Mouse (Mus musculus) frontal cortex, postnatal 36 days (tissue): ENCODE measurements at regions not wholly inside any gene's neighbourhood (a gene's known extent, or its start where the extent isn't known, plus 50 kb on each side); places are given as distances from the start of the nearest gene placed in this dataset.
"Not testable (repeated sequence)": the region's sequence is repeated elsewhere in the genome, so short reads cannot be mapped to it uniquely, and the experiment has no call there.

Experiments
- DNase-seq, 2 experiments: peaks; one replicate each; pipeline ENCODE4 v3.0.0; 2022; ENCODE audit warnings: low spot score in 2 of 2

- DNase-seq, result no peak
These were observed 284.0 kb downstream of the Rapgef2 start for GRCm38 (mm10) chr3:79002173-79002848.

DNA sequence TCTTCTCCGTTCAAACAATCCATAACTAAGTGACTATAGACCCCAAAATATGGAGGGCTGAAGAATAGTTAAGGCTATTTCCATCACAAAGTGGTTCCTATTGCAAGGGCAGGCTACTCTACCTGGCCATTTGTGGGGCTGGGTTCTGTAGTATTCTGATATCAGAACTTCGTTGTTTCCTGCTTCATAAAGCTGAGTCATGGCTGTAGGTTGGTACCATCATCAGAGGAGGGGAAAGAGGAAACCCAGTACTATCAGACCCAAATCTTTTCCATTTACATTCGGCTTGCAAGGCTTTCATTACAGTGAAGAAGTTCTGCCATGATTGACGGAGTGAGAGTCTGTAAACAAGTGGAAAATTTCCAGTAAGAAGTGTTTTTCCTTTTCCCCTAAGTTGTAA lies 284.6 kb downstream of the Rapgef2 start:
- no peak for DNase-seq

GRCm38 (mm10) chr3:79000293-79000692 lies 286.0 kb downstream of the Rapgef2 start:
- no peak for DNase-seq

- DNase-seq, result no peak
These were observed 286.5 kb downstream of the Rapgef2 start for GRCm38 (mm10) chr3:78999803-79000202.

DNA sequence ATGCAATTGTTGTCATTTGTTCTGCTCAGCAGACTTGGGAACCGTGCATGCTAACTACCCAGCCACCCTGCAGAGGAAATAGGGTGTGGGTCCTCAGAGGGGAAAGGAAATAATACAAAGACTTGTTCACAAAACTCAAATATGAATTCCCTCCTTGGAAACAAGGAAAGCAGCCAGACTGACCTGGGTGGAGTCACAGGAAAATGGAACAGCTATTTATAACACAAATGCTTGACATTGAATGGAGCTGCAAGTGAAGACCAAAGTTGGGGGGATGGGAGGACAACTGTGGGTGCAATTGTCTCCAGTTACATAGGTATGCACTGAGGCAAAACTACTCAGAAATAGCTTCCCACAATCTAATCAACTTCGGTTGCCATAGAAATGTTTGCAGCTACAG lies 298.2 kb downstream of the Rapgef2 start:
- no peak for DNase-seq

- no peak for DNase-seq
These were observed 299.6 kb downstream of the Rapgef2 start for GRCm38 (mm10) chr3:78986726-78987125.

DNA sequence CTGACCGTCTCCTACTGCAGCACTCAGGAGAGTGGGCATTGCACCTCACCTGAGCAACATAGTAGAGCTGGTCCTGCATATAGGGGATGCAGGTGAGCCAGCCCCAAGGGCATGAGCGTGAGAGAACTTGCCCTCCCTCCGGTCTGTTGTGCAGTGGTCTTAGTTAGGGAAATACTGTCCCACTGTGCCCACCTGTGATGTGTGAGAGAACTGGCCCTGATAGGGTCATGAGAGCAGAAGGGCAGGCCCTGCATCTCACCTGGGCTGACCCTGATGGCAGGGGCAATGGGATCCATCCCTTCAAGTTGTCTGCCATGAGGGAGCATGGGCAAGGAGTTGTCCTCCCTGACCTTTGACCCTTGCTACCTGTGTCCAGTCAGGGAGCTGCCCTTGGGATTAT lies 305.3 kb downstream of the Rapgef2 start:
- DNase-seq, result no peak

DNA sequence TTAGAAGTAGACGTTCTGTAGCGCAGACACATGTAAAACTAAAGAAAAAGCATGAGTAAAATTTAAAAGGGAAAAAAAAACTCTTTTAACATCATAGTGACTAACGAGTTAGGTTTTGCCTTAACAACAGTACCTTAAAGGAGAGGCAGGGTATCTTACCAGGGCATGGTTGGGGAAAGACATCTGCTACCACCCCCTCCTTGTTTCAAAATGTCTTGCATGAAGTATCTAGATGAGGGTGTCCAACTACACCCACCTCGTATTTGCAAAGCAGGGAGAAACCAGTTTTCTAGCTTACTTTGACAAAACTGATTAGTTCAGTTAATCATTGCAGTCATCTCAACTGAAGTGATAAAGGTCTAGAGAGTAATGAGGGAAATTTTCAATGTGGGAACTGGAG lies 307.5 kb downstream of the Rapgef2 start:
- DNase-seq, result peak in 1 of 2 experiments; percentile 19

DNA sequence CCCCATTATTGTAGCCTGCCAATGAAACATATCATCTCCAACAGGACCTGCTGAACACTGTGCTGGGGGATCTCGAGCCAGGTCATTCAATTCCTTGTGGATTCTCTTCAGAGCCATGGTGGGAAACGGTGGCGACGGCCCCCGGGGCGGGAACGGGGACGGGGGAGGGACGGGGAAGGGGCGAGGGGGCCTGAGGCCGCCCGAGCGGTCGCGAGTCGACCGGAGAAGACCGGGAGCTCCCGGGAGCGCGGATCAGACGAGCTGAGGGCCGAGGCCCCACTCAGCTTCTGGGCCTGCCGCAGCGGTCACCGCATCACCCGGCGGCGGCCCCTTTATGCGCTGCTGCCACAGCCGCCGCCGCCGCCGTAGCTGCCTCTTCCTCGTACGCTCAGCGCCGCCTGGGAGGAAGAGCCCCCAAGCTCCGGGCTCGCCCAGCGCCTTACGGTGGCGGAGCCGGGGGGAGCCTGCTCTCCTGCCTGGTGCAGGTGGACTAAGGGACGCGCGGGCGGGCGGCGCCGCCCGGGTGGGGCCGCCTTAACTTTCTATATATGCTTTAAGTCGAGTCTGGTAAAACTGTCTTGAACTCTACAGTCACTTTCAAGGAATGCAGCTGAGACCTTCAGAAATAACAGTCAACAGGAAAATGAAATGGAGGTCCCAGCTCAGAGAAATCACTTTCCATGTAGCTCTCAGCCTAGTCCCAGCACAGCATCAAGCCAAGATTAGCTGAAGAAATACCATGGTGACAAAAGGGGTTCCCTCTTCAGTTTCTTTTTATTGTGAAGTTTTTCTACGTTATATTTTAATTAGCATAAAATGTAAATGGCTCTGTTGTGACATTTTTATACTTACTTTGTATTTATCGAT lies 319.4 kb downstream of the Rapgef2 start:
- peak; percentile 11 to 18 for DNase-seq

GRCm38 (mm10) chr3:78964231-78964858 lies 322.0 kb downstream of the Rapgef2 start:
- DNase-seq, result no peak

DNA sequence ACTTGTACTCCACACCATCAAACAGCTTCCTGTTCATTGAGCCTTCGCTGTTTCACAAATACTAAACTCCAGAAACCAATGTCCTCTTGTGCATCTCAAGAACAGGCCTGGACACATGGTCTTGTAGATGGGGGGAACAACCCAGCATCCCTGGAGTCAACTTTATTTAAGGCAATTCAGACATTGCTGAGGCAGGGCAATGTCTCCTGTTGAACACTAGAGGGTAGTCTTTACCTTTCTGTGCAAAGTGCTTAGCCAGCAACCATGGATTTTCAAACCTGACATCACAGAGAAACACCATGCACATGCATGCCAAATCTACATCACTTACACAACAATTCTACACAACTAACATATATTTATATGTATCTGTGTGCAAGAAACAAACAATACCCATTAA lies 327.5 kb downstream of the Rapgef2 start:
- DNase-seq, result peak; percentile 25 to 64

DNA sequence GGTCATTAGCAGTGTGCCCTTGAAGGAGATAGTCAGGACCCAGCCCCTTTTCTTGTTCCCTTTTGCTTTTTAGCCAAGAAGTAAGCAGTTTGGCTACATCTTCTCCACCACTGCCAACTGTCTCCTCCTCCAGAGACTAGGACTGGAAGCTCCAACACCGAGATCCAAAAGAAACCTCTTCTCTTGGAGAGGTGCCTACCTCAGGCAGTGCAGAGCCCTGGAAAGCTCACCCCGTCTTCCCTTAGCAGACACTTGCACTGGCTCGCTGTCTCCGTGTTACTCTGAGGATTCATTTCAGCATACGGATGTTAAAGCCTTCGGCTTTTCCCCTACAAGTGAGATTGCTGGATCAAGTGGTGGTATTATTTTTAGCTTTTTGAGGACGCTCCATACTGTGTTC lies 331.0 kb downstream of the Rapgef2 start:
- no peak for DNase-seq

- not testable (repeated sequence) for DNase-seq
These were observed 336.9 kb downstream of the Rapgef2 start for GRCm38 (mm10) chr3:78949385-78949784.

DNA sequence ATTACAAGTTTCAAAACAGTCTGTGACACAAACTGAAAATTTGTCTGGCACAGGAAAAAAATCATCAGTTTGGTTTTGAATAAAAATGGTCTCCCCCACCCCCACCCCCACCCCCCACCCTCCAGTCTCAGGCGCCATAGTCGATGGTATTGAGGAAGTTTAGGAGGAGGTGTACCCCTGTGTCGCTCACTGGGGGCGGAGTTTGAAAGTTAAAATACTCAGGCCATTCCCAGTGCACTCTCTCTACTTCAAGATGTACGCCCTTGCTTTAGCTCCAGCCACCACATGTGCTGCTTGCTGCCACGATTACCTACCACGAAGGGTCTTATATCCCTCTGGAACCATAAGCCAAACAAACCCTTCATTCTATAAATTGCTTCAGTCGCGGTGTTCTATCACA lies 337.6 kb downstream of the Rapgef2 start:
- DNase-seq, result no peak

DNA sequence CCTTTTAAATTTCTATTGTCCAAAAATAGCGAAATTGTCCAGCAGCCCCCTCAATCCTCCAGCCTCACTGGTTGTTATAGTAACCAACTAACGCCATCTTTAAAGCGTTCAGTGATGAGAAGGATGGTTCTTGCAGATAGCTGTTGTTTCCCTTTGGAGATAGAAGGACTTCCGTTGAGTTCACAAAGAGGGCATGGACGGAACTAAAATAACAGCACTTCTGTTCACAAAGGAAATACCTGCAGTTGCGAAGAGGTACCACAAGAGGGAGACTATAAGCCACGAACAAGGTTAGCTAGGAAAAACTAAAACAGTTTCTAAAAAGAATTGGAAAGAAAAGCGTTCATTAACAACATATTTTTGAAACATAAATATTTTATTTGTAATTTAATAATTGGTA lies 338.1 kb downstream of the Rapgef2 start:
- peak; percentile 55 to 81 for DNase-seq

GRCm38 (mm10) chr3:78947183-78947582 lies 339.1 kb downstream of the Rapgef2 start:
- no peak for DNase-seq

GRCm38 (mm10) chr3:78944185-78944584 lies 342.1 kb downstream of the Rapgef2 start:
- no peak for DNase-seq

GRCm38 (mm10) chr3:78932975-78933374 lies 353.3 kb downstream of the Rapgef2 start:
- no peak for DNase-seq

- DNase-seq, result peak in 1 of 2 experiments; percentile 32
These were observed 366.5 kb downstream of the Rapgef2 start for GRCm38 (mm10) chr3:78919850-78920249.

GRCm38 (mm10) chr3:78919407-78919806 lies 366.9 kb downstream of the Rapgef2 start:
- peak; percentile 80 for DNase-seq

DNA sequence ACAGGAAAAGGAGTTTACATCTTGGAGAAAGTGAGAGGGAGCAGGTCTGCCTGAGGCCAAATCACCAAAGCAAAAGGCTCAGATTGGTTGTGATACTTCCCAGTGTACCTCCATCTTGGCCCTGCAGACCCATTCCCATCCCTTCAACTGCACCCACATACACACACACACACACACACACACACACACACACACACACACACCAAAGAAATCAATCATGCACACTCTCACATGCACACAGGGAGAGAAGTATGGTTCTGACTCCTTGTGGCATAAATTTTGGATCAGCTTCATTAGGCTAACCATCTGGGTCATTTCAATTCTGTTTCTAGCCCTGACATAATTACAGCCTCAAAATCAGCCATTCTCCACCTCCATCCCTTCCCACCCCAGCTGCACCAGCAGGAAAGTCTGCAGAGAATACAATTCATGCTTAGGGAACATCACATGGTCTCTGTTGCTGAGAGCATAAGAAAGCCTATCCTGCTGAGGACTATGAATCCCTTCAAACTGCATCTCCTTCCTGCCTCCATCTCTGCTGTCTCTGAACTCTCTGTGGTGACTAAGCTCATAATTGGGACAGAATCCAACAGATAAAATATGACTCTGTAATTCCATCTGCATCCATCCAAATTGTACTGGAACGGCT lies 378.0 kb downstream of the Rapgef2 start:
- DNase-seq, result peak; percentile 9 to 27

DNA sequence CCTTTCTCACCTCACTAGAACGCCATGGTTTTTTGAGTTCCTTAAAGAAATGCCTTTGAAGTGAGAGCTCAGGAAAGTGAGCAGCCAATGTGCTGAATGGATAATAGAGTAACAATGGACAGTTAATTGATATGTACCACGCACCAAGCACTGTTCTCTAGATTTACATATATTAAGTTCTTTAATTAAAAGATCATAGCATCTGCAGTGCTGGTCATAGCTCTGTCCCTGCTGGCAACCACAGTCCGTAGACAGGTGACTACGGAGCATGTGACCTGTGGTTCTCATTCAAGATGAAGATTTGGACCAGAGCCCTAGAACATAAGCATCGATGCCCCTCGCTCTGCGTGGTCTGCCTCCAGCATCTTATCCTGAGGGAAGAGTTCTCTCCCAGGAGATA lies 378.5 kb downstream of the Rapgef2 start:
- DNase-seq, result no peak
